Mouse (Mus musculus): ENCODE measurements at regions not wholly inside any gene's neighbourhood (a gene's known extent, or its start where the extent isn't known, plus 50 kb on each side); places are given as distances from the start of the nearest gene placed in this dataset.

DNA sequence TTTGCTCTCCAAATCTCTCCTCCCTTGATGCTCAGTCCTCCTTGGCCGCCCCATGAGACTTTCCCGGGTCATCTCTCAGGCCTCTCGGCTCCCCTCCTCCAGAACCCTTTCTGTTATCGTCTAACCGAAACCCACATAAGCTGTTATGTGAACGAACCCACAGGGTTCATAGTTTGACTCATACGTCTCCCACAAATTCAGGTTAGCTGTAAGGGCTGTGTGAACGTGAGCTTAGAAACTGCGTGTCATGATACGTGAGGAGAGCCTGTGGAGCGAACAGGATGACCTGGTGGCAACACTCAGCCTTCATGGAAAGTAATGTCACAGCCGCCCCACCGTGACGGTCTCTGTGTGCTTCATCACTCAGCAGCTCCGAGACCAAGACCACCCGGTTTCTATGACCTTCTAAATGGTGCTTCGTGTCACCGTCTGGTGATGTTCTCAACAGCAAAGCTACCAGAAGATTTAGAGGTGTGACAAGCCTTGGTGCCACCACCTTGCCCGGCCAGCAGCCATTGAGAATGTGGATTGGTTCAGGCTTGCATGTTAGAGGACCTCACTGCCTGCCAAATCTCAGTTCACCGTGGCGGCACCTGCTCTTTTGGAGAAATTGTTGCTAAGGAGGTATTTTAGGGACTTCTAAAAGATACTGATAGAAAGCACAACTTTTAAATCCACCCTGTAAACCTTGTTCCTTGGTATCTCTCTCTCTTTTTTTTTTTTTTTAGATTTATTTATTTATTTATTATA is 107.4 kb downstream of the Ets2 start:
- DNase-seq: no peak

DNA sequence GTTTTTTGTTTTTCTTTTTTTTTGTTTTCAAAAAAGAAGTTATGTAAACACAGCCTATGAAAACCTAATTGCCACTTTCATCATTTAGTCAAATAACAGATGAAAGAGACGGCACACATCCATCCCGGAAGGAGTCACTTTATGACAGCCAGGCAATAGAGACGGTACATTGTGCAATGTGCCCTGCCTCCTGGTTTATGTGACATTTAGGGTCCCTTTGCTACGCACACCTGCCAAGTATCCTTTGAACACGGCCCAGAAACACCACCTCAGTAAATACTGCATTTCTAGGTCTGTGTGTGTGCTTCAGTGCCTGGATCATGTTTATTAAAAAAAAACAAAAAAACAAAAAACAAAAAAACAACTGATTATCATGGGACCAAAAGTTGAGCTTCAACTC is 104.6 kb downstream of the Ets2 start:
- DNase-seq: no peak

DNA sequence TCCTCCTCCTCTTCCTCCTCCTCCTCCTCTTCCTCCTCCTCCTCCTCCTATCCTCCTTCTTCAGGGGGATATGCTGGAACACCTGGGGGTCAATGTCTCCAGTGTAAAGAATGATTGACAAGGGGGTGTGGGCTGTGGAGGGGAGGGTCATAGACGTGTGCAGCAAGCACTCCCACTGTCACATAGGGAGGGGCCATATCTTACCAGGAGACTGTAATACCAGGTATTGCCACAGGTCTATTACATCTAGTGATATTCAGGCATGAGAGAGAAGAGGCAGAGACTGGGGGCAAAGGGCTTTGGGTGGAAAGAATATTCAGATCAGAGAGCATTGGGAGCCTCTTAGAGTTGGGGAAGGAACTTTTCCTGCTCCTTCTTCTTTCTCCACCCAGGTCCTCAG is 102.3 kb downstream of the Ets2 start:
- no peak for DNase-seq

DNA sequence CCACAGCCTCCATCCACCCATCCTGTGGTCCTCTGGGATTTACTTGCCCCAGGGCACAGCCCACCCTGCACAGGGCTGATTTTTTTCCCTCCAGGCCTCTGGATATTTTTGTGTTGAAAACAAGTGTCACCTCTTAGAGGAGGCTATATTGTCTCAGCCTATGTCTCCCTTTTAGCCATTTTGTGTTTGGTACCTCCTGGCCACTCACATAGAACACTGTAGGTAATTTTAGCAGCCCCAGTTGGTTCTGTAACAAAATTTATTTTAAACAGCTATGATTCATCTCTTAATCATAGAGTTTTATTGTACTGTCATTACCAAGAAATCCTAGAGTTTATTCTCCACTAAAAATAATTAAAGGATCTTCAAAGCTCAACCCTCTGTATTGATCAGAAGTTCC is 100.8 kb downstream of the Ets2 start:
- no peak for DNase-seq

DNA sequence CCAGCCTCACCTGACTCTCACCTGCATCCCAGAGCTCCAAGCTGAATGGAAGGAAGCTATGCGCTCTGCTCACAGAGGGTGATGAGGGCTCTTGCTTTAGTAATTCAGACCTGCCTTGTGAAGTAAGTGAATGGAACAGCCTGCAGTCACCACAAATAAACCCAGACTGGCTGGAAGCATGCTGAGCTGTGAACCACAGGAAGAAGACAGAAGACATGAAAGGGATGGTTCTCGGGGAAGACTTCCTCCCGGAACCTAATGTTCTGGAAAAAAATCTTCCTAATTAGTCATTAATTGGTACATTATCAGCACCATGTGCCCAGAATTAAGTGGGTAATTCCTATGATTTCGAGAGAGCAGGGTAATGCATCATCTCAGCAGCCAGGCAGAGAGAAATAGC is 100.3 kb downstream of the Ets2 start:
- no peak for DNase-seq

DNA sequence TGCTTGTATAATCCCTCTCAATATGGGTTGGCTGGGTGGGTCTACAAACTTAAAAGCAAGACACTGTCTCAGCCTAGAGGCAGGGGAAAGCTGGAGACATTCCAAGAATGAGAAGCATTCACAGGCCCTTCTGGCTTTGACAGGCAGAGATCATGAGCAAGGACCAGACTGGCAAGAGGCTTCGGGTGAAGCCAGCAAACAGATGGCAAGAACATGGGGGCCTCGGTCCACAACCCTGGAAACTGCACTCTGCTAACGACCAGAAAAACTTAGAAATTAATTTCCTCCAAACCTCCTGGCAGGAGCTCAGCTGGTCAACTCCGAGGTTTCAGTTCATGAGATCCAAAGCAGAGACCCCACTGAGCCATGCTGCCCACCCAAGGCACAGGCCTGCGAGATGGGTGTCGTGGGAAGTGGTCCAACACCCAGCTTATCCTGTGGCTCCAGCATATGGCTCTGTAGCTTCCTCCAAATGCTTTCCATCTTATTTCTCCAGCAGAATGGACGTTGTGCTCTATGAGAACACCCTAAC is 99.1 kb downstream of the Ets2 start:
- peak in 1 of 2 experiments; percentile 37 for DNase-seq

DNA sequence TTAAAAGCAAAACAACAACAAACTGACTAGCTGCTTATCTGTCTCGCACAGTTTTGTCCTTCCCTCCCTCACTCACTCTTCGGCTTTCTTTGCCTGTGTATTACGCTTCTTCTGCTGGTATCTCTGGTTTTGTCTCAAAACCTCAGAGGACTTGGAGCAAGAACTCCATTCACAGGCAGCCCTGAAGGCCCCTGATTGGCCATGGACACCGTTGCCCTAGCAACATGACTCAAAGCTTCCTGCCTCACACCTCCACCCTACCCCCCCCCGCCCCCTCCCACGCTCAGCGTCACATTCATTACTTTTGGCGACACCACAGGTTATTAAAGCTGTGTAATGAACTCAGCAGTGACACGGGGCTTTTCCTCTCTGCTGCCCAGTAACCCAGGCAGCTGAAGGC is 96.7 kb downstream of the Ets2 start:
- no peak for DNase-seq

DNA sequence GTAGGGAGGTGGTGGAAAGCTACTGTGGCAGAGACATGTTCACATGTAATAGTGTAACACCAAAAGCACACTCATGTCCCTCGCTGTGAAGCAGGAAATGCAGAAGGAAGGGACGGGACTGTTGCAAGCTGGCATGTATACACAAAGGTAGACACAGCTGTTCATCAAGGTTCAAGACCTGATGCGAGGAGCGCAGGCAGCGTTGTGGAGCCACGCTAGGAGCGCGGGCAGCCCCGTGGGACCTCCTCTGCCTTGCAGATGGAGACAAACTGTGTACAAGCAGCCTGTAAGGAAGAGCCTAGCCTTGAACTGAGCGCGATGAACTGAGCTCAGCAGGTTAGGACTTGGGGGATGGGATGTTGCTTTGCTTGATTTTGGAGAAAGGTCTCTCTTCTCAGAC is 96.2 kb downstream of the Ets2 start:
- no peak for DNase-seq

DNA sequence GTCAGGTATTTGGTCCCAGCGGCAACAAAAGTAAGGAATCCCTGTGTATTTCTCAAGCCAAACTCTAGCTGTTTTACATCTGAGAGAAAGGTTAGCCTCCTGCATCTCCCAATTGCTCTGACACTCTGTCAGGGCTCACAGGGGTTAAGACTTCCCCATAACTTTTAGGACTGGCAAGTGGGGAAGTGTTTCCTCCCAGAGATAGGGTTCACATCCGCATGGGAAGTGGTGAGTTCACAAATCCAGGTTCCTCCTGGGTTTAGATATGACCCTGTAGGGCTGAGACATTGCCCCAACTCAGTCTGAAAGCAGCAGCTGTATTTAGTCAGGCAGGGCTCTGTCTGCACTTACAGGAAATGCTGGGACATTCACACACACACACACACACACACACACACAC is 95.3 kb downstream of the Ets2 start:
- no peak for DNase-seq

DNA sequence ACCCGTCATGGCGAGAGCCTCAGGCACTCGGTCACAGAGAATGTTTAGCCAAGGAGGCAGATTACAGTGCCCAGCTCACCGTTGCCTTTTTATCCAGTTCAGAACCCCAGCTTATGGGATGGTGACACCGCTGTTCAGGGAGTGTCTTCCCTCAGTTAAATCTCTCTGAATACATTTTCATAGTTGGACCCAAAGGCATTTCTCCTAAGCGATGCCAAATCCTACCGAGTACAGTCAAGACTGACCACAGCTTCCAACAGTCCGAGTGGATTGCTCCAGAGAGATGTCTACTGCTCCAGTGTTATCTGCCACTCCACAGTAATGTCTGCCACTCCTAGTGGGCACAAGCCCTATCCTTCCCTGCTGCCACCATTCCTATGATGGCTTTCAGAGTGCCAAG is 93.0 kb downstream of the Ets2 start:
- no peak for DNase-seq

DNA sequence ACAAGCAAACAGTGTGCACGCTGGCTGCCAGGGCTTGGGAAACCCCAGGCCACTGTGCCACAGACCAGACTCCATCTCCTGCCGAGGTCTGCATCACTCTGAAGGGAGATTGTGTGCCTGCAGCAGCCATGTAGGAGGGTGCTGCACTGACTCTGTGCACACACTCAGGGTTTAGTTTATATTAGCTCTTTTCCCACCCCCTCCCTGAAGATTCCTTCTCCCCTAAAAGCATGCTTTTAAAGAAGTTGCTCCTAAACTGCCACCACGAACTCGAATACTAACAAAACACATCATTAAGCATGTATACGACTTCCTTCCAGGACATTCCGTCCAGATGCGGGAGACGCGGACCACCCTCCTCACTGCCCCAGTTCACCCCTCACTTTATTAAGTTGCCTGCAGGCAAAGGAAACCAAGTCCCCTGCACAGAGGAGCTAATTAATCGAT is 92.4 kb downstream of the Ets2 start:
- peak; percentile 34 to 75 for DNase-seq

DNA sequence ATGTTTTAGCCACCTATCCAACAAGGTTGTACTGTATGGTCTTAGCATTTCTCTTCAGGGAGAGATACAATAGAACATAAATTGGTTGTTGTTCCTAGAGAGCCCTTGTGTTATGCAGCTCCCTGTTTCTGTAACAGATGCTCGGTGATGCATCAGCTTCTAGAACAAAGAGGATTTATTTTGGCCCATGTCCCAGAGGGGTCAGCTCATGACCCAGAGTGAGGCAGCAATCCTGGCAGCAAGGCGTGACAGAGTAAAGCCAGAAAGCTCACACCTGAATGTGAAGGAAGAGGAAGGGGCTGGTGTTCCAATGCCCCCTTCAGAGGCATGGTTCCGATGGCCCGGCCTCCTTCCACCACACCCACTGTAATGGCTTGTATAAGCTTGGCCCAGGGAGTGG is 88.8 kb downstream of the Ets2 start:
- peak; percentile 28 to 29 for DNase-seq

DNA sequence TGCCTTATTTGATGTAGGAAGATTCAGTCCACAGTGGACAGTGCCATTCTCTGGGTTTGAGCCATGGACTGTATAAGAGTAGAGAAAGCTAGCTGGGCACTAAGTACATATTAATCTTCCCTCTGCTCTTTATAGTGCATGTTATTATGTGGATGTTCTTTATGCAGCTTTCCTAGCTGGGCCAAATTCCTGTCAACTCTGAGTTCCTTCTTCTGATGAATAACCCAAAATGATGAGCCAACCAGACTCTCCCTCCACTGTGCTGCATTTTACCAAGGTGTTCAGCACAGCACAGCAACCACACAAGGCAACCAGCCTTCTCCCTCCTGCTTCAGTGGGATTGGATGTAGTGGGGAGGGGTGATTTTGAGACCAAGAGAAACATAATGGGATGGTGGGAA is 87.7 kb downstream of the Ets2 start:
- DNase-seq: no peak

DNA sequence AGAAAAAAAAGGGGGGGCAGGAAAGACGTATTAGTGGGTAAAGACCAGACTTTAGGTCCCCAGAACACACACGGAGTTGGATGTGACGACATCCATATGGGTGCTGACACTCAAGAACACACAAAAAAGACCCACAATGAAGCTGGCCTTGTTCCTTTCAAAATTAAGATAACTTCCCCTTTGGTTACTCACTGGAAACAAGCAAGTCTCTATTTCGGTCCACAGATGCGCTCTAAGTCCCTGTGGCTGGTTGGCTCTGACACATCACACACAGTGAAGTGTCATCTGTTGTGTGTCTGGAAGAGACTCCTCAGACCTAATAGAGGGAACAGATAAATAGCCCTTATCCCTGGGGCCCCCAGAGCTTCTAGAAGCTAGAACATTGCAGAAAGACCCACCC is 79.8 kb downstream of the Ets2 start:
- DNase-seq: no peak

DNA sequence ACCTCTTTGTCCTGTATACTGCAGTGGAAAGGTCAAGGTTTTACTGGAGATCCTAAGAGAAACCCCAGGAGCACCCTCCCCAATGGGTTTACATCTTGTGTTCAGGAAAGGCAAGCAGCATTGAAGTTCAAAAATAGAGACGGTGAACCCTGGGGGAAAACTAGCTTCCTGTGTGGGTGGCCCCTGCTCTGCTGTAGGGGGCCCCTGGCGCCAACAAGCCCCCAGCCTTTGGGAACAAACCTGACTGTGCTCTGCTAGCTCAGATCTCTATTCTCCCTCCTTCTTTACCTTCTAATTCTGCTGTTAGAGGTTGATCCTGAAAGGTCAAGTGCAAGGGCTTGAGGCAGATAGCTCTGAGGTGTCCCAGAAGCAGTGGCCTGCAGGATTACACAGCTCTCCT is 78.6 kb downstream of the Ets2 start:
- no peak for DNase-seq

DNA sequence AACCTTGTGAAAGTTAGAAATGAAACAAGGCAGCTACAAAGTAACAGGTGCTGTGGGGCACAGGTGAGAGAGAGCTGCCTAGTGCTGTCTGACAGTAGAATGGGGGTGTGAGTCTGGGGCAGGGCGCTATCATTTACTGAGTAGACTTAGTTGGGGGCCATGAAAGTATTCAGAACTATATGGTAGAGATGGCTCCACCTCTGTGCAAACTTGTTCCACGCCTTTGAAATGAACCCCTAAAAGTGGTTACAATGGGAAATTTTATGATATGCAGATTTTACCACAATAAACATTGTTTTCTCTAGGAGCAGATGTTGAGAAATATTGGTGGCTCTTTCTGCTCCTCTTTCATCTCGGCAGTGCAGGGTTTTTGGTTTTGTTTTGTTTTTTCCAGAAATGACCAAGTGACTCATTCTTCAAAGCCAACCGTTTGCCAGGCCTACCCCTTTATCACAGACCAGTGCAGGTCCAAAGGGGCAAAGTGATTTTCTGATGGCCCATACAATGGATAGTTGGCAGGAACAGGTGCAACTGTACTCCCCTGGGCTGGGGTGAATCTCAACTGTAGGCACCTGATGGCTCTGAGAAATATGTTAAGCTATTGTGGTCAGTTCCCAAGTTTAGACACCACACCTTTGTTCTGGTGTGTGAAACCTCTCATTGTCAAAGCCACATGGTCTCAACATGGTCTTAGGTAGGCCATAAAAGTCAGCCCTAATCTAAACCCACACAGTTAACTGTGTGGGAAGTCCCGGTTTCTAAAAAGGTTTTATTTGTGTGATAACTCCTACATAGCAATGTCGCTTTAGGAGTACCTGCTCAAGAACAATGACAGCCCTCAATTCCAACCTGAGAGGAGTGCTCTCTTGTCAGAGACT is 77.2 kb downstream of the Ets2 start:
- DNase-seq: no peak

DNA sequence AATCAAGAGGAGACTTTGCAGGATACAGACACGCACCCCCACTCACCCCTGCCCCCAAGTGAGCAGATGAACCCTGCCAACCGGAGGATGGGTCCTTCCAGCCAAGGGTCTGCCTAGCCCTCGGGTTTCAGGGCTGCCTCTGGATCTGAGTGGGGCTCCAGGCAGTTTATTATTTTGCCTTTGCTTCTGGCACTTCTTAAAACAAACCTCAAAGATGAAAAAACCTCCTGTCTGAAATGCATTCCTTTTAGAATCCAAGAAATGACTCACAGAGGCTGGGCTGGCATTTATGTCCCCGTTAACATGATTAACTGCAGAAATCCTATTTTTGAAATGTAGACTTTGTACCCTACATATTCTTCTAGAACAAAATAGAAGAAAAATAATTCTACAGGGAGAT is 76.3 kb downstream of the Ets2 start:
- DNase-seq: no peak

DNA sequence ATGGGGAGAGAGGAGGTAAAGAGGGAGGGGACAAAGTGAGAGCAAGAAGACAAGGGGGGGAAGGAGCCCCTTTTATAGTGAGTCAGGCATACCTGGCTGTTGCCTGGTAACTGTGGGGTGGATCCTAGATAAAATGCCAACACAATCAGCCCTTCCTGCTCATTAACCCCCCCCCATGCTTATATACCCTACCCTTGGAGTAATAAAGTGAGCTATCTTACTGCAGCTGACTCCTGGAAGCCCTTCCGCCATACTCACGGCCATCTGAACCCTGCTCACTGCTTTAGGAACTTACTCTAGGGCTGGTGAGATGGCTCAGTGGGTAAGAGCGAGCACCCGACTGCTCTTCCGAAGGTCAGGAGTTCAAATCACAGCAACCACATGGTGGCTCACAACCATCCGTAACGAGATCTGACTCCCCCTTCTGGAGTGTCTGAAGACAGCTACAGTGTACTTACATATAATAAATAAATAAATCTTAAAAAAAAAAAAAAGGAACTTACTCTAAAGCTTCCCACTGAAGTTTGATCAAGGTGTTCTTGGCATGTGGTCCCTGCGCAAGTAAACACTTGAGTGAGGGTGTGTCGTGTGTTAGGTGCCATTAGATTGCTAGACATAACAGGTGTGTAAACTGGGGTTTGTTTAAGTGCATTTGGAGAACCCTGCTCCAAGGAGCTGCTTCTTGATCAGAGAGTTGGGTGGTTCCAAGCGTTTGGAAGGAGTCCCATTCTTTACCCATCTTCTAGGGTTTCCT is 74.9 kb downstream of the Ets2 start:
- DNase-seq: peak; percentile 25 to 71

DNA sequence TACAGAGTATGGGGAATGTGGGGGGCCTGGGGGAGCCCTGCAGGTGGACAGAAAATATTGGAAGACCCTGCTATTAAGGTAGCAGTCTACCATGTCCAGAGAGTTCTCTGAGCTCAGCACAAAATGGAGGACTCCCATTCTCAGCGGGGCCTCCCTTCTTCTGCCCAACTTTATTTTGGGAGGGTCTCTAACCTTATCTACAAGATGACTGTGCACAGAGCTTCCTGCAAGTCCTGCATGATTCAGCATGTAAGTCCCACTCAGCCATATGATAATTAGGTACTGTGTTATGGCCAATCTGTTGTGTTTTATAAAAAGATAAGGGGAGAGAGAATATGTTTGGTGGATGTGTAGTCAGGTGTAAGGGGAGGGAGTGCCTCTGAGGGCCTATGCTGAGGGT is 74.1 kb downstream of the Ets2 start:
- DNase-seq: no peak

DNA sequence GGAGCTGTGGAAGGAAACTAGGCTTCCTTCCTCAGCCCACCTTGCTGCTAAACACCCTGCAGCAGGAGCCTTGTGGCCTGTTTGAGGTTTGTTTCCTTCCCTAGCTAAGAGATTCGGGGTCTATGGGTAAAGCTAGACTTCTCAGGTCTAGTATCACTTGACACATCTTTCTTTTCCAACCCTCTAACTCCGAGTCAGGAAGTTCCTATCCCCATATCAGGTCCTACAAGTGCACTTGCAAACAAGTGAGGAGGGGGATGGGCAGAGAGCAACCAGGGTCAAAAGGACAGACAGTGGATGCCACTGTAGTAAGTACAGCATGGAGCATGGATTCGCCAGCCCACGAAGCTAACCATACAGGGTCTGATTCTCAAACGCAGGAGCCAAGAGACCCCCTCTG is 73.5 kb downstream of the Ets2 start:
- DNase-seq: no peak

DNA sequence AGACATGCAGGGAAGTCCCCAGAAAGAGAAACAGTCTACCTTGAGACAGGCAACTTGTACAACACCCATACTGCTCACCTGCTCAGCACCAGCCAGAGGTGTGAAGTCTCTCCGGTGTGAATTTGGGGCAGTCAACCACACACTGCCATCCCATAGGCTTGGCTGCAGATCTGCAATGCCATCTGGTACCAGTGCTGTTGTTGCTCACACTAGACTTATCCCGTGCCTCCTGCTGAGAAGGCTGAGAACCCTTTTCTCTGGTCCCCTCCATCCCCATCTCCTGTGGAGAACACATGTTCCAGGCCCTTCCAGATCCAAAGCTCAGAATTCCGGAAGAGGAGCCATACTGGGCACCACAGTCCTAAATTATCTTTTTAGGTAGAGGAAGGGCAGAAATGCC is 71.3 kb downstream of the Ets2 start:
- no peak for DNase-seq
